Mouse (Mus musculus) megakaryocyte-erythroid progenitor cell, adult 5 weeks (primary cell): Measurements from ENCODE around the gene Gm6121. TPM values are rescaled to one million over a fixed set of nuclear protein-coding genes. Genes with fewer than 3 reads are reported as not detected.

Source experiments
- polyA plus RNA-seq: library from polyadenylated mRNA; stranded (reverse); fragments of >175 nt; gene quantifications from 2 replicates; pipeline ENCODE4 v1.2.3, GENCODE M21; 2012

Gene Gm6121
- polyA plus RNA-seq = not detected in 2 replicates

DNA sequence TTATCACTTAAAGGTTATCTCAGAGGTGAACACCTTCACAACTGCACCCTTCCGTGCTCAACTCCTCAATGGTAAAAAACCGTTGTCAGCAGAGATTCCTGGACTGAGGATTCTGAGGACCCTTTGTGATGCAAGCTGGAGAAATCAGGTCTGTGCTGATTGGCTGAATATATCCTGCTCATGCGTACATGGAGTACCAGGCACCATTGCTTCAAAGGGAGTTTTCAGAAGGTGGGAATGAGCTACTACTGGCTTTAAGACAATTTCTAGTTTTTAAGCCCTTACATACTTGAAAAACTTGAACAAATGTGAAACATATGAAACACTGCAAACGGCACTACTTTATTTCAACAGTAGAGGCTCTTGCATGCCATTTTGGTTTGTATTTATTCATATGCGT lies at the start of gene Gm6121:
TSS of gene Gm6121 (minus strand) at position 101 of the 400 bp plus-strand sequence.

Other genes starting within 250 kb of the Gm6121 start
- gene Gm14525, start 233.1 kb downstream of the Gm6121 start, polyA plus RNA-seq = not detected in 2 replicates